Mouse (Mus musculus): ENCODE measurements around the gene Xkr8.

Gene Xkr8

DNA sequence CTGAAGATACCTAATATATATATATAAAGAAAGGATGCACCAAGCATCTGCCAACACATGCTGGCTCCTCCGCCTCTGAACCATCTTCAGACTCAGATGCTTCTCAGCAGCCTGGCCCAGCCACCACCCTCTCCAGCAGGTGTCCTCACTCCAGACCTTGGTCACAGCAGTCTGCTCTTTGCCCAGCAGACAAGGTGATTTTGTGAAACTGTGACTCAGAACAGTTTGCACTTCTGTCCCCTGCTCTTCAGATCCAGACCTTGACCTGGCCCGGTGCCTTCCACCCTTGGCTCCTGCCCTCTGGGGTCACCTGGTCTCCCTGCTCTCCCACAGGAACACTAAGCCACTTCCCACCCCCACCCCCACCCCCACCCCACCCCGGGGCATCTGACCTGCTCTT is 3.5 kb upstream of the Xkr8 start:
- DNase-seq (ENCODE audit: low read depth), result no peak

DNA sequence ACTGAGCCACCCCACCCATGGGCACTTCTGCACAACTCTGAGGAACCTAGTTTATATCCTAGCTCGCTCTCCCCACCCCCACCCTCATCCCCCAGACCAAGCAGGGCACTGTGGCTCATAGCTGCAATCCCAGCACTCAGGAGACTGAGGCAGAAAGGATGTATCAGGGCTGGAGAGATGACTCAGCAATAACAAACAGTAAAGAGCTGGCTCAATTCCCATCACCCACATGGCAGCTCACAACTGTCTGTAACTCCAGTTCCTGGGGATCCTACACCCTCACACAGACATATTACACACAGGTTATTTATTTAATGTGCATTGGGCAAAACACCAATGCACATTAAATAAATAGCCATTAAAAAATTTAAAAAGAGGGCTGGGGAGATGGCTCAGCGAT is 3.0 kb upstream of the Xkr8 start:
- no peak for DNase-seq (ENCODE audit: low read depth)

DNA sequence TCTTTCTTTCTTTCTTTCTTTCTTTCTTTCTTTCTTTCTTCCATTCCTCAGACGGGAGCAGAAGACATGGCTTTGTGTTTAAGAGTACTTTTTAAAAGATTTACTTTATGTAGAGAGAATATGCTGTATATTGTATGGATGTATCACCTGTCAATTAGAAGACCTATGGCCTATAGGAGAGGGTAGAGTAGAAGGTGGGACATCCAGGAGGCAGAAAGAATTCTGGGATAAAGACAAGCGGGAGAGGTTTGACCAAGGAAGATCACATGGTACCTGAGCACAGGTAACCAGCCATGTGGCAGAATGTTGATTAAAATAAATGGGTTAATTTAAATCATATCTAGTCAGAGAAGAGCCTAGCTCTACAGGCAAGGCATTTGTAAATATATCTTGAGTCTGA is 2.4 kb upstream of the Xkr8 start:
- DNase-seq (ENCODE audit: low read depth), result no peak

DNA sequence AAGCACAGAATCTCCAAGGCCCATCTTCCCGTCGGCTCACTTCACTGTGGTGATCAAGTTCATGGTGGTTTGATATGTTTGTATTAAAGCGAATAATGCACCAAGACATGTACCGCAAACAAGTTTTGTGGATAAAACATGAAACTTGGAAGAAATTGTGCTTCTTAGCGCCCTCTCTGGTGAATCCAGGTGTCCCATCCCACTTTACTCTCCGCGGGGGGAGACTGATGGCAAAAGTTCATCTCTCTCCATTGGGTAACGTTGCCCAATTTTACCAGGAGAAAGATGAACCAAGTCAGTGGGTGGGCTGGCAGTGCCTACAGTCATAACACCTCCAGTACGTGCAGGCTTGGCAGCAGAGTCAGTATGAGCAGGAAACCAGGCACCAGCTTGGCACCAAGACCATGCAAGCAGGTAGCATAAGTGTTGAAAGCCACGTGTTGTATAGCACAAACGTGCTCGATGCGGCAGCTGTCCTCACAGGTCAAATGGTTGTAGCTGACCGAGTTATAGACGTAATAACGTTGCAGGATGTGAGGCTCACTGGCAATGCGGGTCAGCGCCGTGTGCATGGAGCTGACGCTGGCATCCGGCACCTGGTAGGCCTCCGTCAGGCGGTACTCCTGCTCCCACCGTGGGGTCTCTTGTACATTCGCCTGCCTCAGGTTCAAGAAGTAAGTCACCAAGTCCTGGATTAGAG is 875 bp upstream of the Xkr8 start:
- no peak for DNase-seq (ENCODE audit: low read depth)

DNA sequence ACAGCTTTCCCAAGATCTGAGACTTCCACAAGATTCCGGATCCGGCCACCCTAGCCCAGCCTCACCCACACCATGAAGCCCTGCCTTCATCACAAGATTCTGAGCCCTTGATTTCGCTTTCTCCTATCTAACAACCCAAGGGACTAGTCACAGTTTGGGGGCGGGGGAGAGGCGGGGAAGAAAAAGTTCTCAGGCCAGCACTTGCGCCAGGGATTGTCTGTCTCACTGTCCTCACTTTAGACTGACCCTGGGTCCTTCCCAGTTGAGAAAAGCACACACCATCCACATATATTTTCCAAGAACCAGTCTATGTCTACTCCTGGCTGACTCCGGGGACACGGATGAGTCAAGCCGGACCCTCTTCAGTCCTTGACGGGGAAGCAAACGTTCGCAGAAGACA is 730 bp downstream of the Xkr8 start:
- no peak for DNase-seq (ENCODE audit: low read depth)

DNA sequence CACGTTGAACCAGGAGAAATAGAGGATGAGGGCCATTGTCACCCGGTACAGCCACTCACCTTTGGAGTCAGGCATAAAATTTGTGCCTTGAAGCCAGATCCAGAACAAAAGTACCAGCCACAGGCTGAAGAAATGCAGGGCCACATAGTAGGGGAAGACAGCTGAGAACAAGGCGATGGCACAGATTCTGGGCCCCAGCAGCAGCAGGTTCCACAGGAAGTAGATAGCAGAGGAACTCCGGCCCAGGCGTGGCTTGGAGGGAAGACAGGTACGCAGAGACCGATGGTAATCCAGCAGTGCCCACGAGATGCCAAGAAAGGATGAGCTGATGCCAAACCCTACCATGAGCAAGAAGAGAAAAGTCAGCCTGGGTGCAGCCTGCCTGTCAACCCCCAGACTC is 4.1 kb downstream of the Xkr8 start:
- DNase-seq (ENCODE audit: low read depth), result no peak

DNA sequence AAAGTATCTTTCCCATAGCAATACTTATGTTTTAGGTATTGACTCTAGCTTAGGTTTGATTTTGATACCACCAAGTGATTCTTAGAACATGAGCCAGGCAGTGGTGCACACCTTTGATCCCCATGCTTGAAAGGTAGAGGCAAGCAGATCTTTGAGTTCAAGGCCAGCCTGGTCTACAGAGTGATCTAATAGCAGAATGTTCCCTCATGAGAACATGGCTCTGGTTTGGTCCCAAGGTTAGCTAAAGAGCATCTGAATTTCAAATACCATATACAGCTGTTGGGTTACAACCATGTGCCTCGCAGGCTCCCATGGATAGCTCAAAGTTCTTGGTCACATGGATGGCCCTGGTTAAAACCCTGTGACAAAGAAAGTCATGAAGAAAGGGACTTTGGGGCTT is 14.1 kb downstream of the Xkr8 start:
- DNase-seq (ENCODE audit: low read depth), result no peak

DNA sequence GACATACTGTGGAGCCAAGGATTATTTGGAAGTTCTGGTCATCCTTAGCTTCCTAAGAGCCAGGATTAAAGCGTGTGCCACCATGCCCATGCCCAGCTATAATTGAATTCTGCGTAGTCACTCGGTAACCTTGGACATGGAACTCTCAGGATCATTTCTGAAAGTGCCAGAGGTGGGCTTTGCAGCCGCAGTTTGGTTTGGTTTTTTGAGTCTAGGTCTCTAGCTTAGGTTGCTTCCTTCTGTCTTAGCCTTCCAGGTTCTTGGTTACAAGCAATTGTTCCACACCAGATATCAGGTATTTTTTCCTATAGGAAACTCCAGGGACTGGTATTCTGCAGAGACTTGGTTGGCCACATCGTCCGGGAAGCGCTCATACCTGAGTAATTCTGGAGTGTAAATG is 19.2 kb downstream of the Xkr8 start:
- no peak for DNase-seq (ENCODE audit: low read depth)

DNA sequence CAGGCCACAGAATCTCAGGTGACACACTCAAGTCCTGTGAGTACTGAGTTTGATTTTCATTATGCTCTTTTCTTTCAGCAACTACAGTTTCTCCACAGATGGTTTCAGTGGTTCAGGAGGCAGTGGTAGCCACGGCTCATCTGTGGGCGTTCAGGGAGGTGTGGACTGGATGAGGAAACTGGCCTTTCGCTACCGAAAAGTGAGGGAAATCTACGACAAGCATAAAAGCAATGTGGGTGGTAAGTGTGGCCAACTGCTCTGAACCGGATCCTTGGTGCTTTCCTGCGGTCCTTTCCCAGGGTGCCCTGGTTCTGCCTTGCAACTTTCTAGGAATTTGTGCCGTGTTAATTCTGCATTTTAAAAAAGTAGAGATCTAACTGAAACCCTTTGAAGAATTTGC is 25.5 kb downstream of the Xkr8 start:
- no peak for DNase-seq (ENCODE audit: low read depth)

DNA sequence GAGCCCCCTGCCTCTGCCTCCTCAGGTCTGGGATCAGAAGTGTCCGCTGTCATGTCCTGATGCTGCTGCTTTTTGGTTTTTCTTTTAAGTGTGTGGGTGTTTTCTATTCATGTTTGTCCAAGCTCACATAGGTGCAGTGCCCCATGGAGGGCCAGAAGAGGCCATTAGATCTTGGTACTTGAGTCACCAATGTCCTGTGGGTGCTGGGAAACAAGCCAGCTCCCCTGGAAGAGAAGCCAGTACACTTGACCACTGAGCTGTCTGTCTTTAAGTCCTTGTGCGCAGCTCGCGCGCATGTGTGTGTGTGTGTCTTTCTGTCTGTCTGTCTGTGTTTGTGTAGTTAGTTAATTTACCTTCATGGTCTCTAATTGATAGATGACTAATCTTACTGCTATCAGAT is 30.3 kb downstream of the Xkr8 start:
- no peak for DNase-seq (ENCODE audit: low read depth)

DNA sequence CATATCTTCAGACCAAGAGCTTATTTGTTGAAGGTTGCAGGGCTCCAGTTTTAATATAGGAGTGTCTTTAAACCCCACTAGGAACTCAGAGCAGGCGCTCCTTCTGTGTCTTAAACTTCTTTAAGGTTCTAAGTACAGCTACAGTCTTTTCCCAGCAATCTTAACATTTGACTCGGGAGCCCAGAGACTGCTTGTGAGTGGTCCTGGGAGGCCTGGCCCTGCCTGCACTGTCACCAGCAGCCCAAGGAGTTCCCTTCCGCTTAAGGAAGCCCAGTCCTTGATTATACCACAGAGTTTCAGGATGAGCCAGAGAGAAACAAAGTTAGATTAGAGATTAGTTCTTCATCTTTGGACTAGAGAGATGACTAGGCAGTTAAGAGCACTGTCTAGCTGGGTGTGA is 39.0 kb downstream of the Xkr8 start:
- no peak for DNase-seq (ENCODE audit: low read depth)

DNA sequence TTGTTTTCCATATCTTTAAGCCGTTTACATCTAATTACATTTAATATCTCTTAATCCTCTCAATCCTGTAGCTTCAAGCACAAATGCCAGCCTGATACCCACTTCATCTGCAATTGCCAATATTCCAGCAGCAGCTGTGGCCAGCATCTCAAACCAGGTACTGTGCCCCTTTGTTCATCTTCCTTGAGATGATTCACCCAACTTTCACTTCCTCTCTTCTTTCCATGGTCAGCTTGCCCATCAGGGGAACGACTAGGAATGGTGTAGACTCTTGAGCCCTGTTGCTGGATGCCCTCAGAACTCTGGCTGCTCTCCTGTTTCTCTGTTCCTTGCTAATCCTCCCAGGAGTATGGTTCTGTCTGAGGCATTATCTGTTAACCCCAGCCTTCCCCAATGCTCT is 42.7 kb downstream of the Xkr8 start:
- DNase-seq (ENCODE audit: low read depth), result no peak

DNA sequence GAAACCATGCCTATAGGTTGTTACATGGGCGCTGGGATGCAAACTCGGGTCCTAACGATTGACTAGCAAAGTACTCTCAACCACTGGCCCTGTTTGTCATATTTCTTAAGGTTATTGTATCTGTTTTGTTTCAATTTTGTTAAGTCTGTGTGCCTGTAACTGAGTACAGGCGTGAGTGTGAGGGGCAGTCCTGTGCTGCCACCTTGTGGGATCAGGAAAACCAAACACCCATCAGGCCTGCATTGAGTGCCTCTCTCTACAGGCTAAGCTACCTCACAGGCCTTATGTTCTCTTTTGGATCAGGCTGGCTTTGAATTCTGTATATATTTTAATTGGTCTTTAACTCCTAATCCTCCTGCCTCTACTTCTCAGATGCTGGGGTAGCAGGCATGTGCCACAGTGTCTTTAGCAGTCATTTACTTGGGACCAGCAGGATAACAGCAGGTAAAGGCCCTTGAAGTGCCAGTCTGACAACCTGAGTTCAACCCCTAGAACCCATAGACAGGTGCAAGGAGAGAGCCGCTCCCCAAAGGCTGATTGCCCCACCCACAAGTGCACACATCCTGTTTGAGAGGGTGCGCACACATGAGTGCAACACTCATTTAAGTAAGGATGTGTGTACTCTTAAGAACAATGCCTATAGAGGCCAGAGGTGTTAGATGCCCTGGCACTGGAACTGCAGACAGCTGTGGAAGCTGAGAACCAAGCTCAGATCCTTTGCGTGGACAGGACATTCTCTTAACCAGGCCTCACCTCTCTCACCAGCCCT is 55.4 kb downstream of the Xkr8 start:
- peak; percentile 29 for DNase-seq (ENCODE audit: low read depth)
